Mouse (Mus musculus) olfactory bulb, adult 2 months (tissue): ENCODE results near the gene Dgka.

Experiments
- CTCF ChIP-seq: fragments of 200-500 bp; IDR thresholded peaks from 2 replicates; pipeline ENCODE4 v1.5.1; 2012; ENCODE audit warnings: low read depth, mild to moderate bottlenecking, low read length, moderate library complexity; ENCODE audit not compliant: insufficient read depth
- POLR2A ChIP-seq: fragments of 200-500 bp; IDR thresholded peaks from 2 replicates; pipeline ENCODE4 v1.6.1; 2012; ENCODE audit warnings: mild to moderate bottlenecking, low read depth, low read length, moderate library complexity; ENCODE audit not compliant: insufficient read depth

DNA sequence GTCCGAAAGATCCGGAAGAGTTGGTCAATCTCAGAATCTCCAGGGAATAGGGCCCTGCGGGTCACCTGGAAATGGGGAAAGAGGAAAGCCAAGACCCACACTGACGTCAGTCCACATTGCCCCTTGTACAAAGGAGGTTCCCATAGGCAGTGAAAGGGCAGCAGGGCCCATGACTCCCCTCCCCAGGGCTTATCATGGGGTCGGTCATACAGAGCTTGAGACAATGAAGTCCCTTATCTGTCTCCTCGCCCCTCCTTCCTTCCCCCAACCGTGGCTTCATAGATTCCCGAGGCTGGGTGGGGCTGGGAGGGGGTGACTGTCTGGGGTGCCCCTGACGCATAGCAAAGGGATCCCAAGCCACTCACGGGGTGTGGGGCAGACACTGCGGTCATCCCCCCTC lies 45.0 kb downstream of the Dgka start:
- TF ChIP-seq POLR2A (no peak), CTCF (no peak)
